Mouse (Mus musculus) WW6 (cell line): ENCODE measurements around the gene Prss48.
"Not testable (repeated sequence)": the region's sequence is repeated elsewhere in the genome, so short reads cannot be mapped to it uniquely, and the experiment has no call there.

Experiments
- DNase-seq: peaks from one replicate; pipeline ENCODE4 v3.0.0-alpha.2; 2013; ENCODE audit warnings: low read depth, low spot score

Gene Prss48

GRCm38 (mm10) chr3:86004751-86005150 is 2.5 kb upstream of the Prss48 start:
- DNase-seq: no peak

- DNase-seq: no peak
Observed at GRCm38 (mm10) chr3:86002940-86003339, 649 bp upstream of the Prss48 start.

GRCm38 (mm10) chr3:86001271-86001670 is 1.0 kb downstream of the Prss48 start:
- DNase-seq: no peak

- DNase-seq: no peak
Observed at GRCm38 (mm10) chr3:85994645-85995044, 7.6 kb downstream of the Prss48 start.

GRCm38 (mm10) chr3:85993744-85994143 is 8.5 kb downstream of the Prss48 start:
- DNase-seq: no peak

GRCm38 (mm10) chr3:85991802-85992156 is 10.5 kb downstream of the Prss48 start:
- no peak for DNase-seq

GRCm38 (mm10) chr3:85991140-85991801 is 11.0 kb downstream of the Prss48 start:
- DNase-seq: no peak

- DNase-seq: no peak
Observed at GRCm38 (mm10) chr3:85987225-85987624, 15.1 kb downstream of the Prss48 start.

GRCm38 (mm10) chr3:85984537-85984936 is 17.8 kb downstream of the Prss48 start:
- no peak for DNase-seq

- not testable (repeated sequence) for DNase-seq
Observed at GRCm38 (mm10) chr3:85981761-85982160, 20.5 kb downstream of the Prss48 start.

GRCm38 (mm10) chr3:85980036-85980435 is 22.3 kb downstream of the Prss48 start:
- no peak for DNase-seq

GRCm38 (mm10) chr3:85974451-85974850 is 27.8 kb downstream of the Prss48 start:
- DNase-seq: no peak

GRCm38 (mm10) chr3:85973376-85974140 is 28.7 kb downstream of the Prss48 start:
- no peak for DNase-seq

- no peak for DNase-seq
Observed at GRCm38 (mm10) chr3:85971599-85971975, 30.7 kb downstream of the Prss48 start.

GRCm38 (mm10) chr3:85970742-85971598 is 31.3 kb downstream of the Prss48 start, which contains the start of gene Sh3d19:
TSS of gene Sh3d19 (plus strand) at chr3:85971109.
- peak; percentile 42 for DNase-seq

- no peak for DNase-seq
Observed at GRCm38 (mm10) chr3:85969040-85969439, 33.3 kb downstream of the Prss48 start.

- DNase-seq: no peak
Observed at GRCm38 (mm10) chr3:85965479-85965878, 36.8 kb downstream of the Prss48 start.

GRCm38 (mm10) chr3:85961134-85961533 is 41.2 kb downstream of the Prss48 start:
- no peak for DNase-seq

- no peak for DNase-seq
Observed at GRCm38 (mm10) chr3:85959669-85960068, 42.6 kb downstream of the Prss48 start.

- no peak for DNase-seq
Observed at GRCm38 (mm10) chr3:85955704-85956103, 46.6 kb downstream of the Prss48 start.

GRCm38 (mm10) chr3:85955269-85955668 is 47.0 kb downstream of the Prss48 start:
- no peak for DNase-seq

GRCm38 (mm10) chr3:85952696-85953283 is 49.5 kb downstream of the Prss48 start:
- DNase-seq: no peak
